Mouse (Mus musculus) left cerebral cortex, postnatal 4 days (tissue): ENCODE measurements around the gene Cttnbp2. TPM values are rescaled to one million over a fixed set of nuclear protein-coding genes. Genes with fewer than 3 reads are reported as not detected.

Source experiments
- DNase-seq: peaks from one replicate; pipeline ENCODE4 v3.0.0-alpha.2; 2022
- intact Hi-C: fragments of 180-260 bp; cut with DNase I; formaldehyde crosslinking; loops from one replicate; pipeline ENCODE4 v1.15.1; 2025
- microRNA-seq: library from miRNA; unstranded; fragments of <30 nt; microRNA quantifications from one replicate; pipeline ENCODE4 v1.2.0, GENCODE M21; 2022
- total RNA-seq, 2 experiments: library from RNA; stranded (reverse); gene quantifications; 2 replicates each; pipeline ENCODE4 v1.2.3; 2021

Cttnbp2 gene
- total RNA-seq, 2 experiments from 2014 or later = 120 to 131 TPM

DNA sequence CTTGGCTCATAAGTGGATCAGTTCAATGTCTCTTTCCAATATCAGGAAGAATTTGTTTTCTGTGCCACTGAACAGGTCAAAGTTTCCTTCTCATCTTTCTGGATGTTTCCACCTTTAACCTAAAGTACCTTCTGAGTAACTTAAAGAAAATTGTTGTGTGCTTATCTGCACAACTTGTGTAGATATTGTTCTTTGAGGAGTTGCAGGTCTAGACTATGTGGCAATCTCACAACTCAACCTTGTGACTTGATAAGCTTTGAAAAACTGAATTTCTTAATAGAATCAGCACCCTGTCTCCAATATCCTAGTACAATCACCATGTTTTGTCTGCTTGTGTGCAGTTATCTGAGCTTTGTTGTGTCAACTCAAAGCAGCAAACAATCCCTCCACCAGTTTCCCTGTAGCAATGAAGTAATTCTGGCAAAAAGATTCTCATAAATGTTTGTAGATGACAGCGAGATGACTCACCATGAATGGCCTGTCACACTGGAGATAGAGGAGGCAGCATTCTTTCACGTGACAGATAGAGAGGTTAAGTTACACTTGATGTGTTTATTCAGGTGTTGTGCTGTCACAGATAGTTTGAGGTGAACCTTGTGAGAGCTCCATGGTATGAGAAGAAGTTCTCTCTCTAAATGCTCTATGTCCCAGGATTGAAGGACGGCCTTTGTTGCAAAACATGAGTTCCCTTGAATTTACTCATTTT lies 165.3 kb downstream of the Cttnbp2 start:
- DNase-seq = no peak
- intact Hi-C loops = no loop called here

DNA sequence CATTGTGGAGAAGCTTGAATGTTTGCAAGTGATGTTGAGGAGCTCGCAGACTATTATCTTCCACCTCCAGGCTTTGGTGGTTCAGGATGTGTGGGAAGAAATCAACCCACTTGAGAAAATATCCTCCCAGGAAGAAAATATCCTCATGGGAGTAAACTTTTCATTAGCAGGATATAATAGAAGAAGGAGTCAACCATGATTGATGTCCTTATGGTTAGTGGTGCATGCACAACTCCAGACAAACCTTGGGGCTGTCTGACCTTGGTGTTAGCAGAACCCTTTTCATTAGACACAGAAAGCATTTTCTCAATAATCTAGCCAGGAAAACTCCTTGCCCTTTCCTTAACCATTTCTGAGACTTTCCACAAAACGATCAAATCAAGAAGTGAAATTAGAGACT lies 170.4 kb downstream of the Cttnbp2 start:
- no peak for DNase-seq
- intact Hi-C loops = no loop called here

DNA sequence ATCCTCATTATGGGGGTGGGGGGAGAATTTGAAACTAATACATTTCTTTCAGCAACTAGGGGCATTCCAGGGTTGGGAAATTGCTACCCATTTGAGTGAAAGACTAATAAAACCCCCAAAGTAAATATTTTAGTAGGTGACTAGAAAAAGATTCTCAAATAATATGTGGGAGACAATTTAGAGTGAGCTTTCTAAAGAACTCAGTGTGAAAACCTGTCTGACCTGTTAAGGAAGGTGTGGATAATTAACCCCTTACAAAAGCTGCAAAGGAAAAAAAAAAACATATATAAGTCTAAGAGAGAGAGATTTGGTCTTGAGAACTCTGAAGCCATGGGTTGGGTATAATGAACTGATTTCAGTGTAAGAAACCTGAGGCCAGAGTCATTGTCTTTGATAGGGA lies 176.3 kb downstream of the Cttnbp2 start:
- no peak for DNase-seq
- intact Hi-C loops = no loop called here

DNA sequence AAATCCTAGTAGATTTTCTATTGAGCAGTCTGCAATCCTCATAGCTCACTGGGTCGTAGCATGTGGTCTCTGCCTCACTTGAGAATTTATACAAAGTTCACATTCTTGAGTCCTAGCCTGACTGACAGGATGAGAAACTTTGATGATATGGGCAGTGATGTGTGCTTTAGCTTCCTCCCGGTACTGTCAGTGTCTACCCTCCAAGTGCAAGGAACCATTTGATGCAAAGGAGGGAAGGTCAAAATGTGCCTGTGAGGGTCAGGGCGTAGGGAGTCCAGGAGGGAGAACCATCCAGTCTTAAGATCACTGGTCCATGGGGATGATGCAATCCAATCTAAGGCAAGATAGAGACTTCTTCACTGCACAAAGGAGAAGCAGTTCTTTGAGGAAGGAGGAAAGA lies 179.2 kb downstream of the Cttnbp2 start:
- DNase-seq = no peak
- intact Hi-C loops = no loop called here

DNA sequence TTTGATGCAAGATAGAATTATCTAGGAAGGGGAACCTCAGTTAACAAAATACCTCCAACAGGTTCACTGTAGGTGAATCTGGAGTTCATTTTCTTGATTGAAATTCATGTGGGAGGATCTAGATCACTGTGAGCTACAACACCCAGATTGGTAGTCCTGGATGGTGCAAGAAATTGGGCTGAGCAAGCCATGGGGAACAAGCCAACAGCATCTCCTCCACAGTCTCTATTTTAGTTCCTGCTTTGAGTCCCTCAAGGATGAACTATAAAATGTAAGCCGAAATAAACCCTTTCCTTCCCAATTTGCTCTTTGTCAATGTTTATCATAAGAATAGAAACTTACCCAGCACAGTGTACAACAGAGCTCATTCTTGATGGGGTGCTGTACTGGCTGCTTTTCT lies 191.7 kb downstream of the Cttnbp2 start:
- DNase-seq = no peak
- intact Hi-C loops = no loop called here

Small RNA genes within 50 kb of the gene (microRNA-seq; reads per million reads assigned to microRNA genes)
- not detected for gene Gm26233
